Mouse (Mus musculus) liver, adult 2 months (tissue): ENCODE measurements around the gene Snx17.

Experiments used
- CTCF ChIP-seq: fragments of 200-500 bp; IDR thresholded peaks from 2 replicates; pipeline ENCODE4 v1.5.1; 2011; ENCODE audit warnings: low read depth, low read length, control low read depth
- POLR2A ChIP-seq: fragments of 200-500 bp; IDR thresholded peaks from 2 replicates; pipeline ENCODE4 v1.6.1; 2011; ENCODE audit warnings: low read length, control low read depth; ENCODE audit not compliant: insufficient read depth; ENCODE audit errors: extremely low read depth

GRCm38 (mm10) chr5:31240637-31241521 is 47.9 kb downstream of the Snx17 start, which contains the start of the genes Nrbp1 and Gm9970:
- TF ChIP-seq POLR2A (peak; percentile 79), CTCF (no peak)
